Mouse (Mus musculus) thymus, postnatal 25 days (tissue): ENCODE results near the gene Slc6a1.
"Not testable (repeated sequence)": the region's sequence is repeated elsewhere in the genome, so short reads cannot be mapped to it uniquely, and the experiment has no call there.

Source experiments
- DNase-seq: peaks from one replicate; pipeline ENCODE4 v3.0.0; 2022

Slc6a1 gene

GRCm38 (mm10) chr6:114290929-114291328, 8.5 kb downstream of the Slc6a1 start:
- no peak for DNase-seq

GRCm38 (mm10) chr6:114291396-114291795, 9.0 kb downstream of the Slc6a1 start:
- DNase-seq = no peak

GRCm38 (mm10) chr6:114293511-114293910, 11.1 kb downstream of the Slc6a1 start:
- no peak for DNase-seq

GRCm38 (mm10) chr6:114295086-114295485, 12.7 kb downstream of the Slc6a1 start:
- DNase-seq = no peak

GRCm38 (mm10) chr6:114297260-114298002, 15.0 kb downstream of the Slc6a1 start:
- DNase-seq = no peak

GRCm38 (mm10) chr6:114299699-114300098, 17.3 kb downstream of the Slc6a1 start:
- DNase-seq = no peak

- no peak for DNase-seq
These were observed 18.3 kb downstream of the Slc6a1 start for GRCm38 (mm10) chr6:114300737-114301136.

GRCm38 (mm10) chr6:114304668-114305067, 22.2 kb downstream of the Slc6a1 start:
- DNase-seq = no peak

- no peak for DNase-seq
These were observed 38.1 kb downstream of the Slc6a1 start for GRCm38 (mm10) chr6:114320511-114320910.

GRCm38 (mm10) chr6:114321146-114321545, 38.7 kb downstream of the Slc6a1 start:
- no peak for DNase-seq

GRCm38 (mm10) chr6:114322914-114323313, 40.5 kb downstream of the Slc6a1 start:
- DNase-seq = no peak

- DNase-seq = no peak
These were observed 42.4 kb downstream of the Slc6a1 start for GRCm38 (mm10) chr6:114324808-114325207.

- DNase-seq = no peak
These were observed 47.4 kb downstream of the Slc6a1 start for GRCm38 (mm10) chr6:114329597-114330470.

- no peak for DNase-seq
These were observed 49.5 kb downstream of the Slc6a1 start for GRCm38 (mm10) chr6:114331926-114332325.

GRCm38 (mm10) chr6:114336128-114336943, 53.9 kb downstream of the Slc6a1 start:
- DNase-seq = no peak

- no peak for DNase-seq
These were observed 54.4 kb downstream of the Slc6a1 start for GRCm38 (mm10) chr6:114336944-114337215.

GRCm38 (mm10) chr6:114341381-114341780, 58.9 kb downstream of the Slc6a1 start:
- not testable (repeated sequence) for DNase-seq

GRCm38 (mm10) chr6:114343740-114344139, 61.3 kb downstream of the Slc6a1 start:
- DNase-seq = peak; percentile 21

GRCm38 (mm10) chr6:114345156-114345555, 62.7 kb downstream of the Slc6a1 start:
- DNase-seq = peak; percentile 37

GRCm38 (mm10) chr6:114347831-114348754, 65.7 kb downstream of the Slc6a1 start:
- no peak for DNase-seq

GRCm38 (mm10) chr6:114354635-114355034, 72.2 kb downstream of the Slc6a1 start:
- DNase-seq = no peak

GRCm38 (mm10) chr6:114358171-114358570, 75.7 kb downstream of the Slc6a1 start:
- DNase-seq = no peak
